In the genomic region with DNA sequence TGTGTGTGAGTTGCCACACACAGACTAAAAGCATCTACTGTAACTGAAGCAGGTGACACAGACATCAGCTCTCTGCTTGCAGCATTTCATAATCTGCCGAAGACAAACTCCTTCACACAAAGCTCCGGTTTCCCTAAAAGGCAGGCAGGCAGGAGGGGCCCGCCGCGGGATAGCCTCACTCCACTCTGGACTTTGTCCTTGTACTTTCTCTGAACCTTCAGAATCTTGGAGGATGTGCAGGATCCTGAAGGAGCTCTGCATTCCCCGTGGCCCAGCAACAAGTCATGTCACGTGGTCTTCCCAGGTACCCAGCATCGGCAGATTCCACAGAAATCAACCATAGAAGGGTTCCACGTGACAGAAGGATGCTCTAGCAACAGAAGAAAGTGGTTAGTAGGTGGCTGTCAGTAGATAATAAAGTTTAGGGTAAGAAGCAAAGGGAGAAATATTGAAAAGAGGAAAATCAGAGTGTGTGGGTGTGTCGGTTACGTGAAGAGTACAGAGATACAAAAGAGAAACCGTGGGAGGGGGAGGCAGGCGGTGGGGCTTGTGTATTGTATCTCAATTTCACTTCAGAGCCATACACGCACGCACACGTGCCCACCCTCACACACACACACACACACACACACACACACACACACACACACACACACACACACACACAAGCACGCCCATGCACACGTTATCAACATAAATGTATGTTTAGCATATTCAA, we compare ENCODE assay signal across 18 mouse cellular contexts. TPM values are rescaled to one million over a fixed set of nuclear protein-coding genes. Genes with fewer than 3 reads are reported as not detected.
A peak's percentile ranks its signal among the peaks of the same experiment; 100 is the strongest.
DNase-seq lines count a peak whose midpoint lies in the region; ATAC-seq lines count a peak whose summit lies in the region.
"Had no signal": no experiment of that assay in that cellular context is flagged by ENCODE, and none has a peak within 500 bp of the region (broad histone marks: within the 10 kb centered on the region; RNA-seq: fewer than 3 reads in every experiment).

No protein-coding gene starts in this region.

- DNase-seq in kidney, postnatal 10 days, result peak; percentile 10
- no peak for DNase-seq in kidney, postnatal 4 days
- DNase-seq in induced T-regulatory cell, adult 2 months (ENCODE audit: low read depth), result peak; percentile 61
- DNase-seq in left cerebral cortex, postnatal 36 days (ENCODE audit: low spot score in 2 of 2), result peak; percentile 32 to 37
- DNase-seq in limb, embryonic 10.5 days (ENCODE audit: low spot score), result no peak
- DNase-seq in embryo, embryonic 9.5 days (ENCODE audit: extremely low spot score), result no peak
- DNase-seq: cerebellum, adult 8-10 months; embryo, embryonic 11 days; heart, adult 2 months; liver, postnatal 0 days; lung, postnatal 4 days; thymus, adult 2 months had no signal

- no peak overlapping the region for H3K4me3 ChIP-seq in limb, embryonic 10.5 days
- H3K4me3 ChIP-seq: heart, adult 2 months; midbrain, embryonic 13.5 days had no signal

- intact Hi-C loops in left cerebral cortex, postnatal 36 days (cut with DNase I), result no loop called here

- ATAC-seq in CD4-positive, CD25-positive, alpha-beta regulatory T cell, adult 4 months, result peak; percentile 38
- ATAC-seq: forebrain, embryonic 16.5 days; liver, postnatal 0 days; midbrain, embryonic 13.5 days had no signal

- no peak overlapping the region for H3K27ac ChIP-seq in limb, embryonic 10.5 days
- H3K27ac ChIP-seq: heart, adult 2 months; hindbrain, embryonic 14.5 days; midbrain, embryonic 13.5 days had no signal

- H3K36me3 ChIP-seq in limb, embryonic 10.5 days, result no peaks in the 10 kb centered on the region
- H3K36me3 ChIP-seq: midbrain, embryonic 13.5 days had no signal

- no peaks in the 10 kb centered on the region for H3K9me3 ChIP-seq in limb, embryonic 10.5 days (replicated peaks)
- H3K9me3 ChIP-seq: midbrain, embryonic 13.5 days had no signal

- WGBS in limb, embryonic 10.5 days, result 89% methylated on average over 18 of the region's 18 CpGs

- H3K27me3 ChIP-seq in limb, embryonic 10.5 days (ENCODE audit: low read depth, poor library complexity, severe bottlenecking), result no peaks in the 10 kb centered on the region
- H3K27me3 ChIP-seq: midbrain, embryonic 13.5 days had no signal

- H3K4me1 ChIP-seq in limb, embryonic 10.5 days, result no peaks in the 10 kb centered on the region
- H3K4me1 ChIP-seq: midbrain, embryonic 13.5 days had no signal

RNA-seq across cellular contexts. Expression of a gene that starts 16.6 kb away (rescaled TPM):
- polyA plus RNA-seq in CD4-positive, CD25-positive, alpha-beta regulatory T cell, adult 4 months (2017; shearing (Covaris generic)), result not detected
- under 1 TPM; 0.36 to 0.99 TPM for total RNA-seq in left cerebral cortex, postnatal 36 days (2021)
- not detected in 2 replicates for polyA plus RNA-seq in limb, embryonic 10.5 days (2016; fragmentation: Nextera tagmentation; extraction: Ambion mirVana)
- total RNA-seq: heart, adult 2 months had no signal
- polyA plus RNA-seq: heart, postnatal 0 days; limb, embryonic 14.5 days; midbrain, embryonic 13.5 days had no signal

RNA-seq across cellular contexts. Expression of a gene that starts 39.2 kb away (rescaled TPM):
- polyA plus RNA-seq in CD4-positive, CD25-positive, alpha-beta regulatory T cell, adult 4 months (2017; shearing (Covaris generic)), result 10 to 100 TPM in 1 of 2 experiments, 1 to 10 TPM in 1; 2.7 to 10.2 TPM
- total RNA-seq in left cerebral cortex, postnatal 36 days (2021), result not detected
- not detected in 2 replicates for polyA plus RNA-seq in limb, embryonic 10.5 days (2016; fragmentation: Nextera tagmentation; extraction: Ambion mirVana)
- total RNA-seq: heart, adult 2 months had no signal
- polyA plus RNA-seq: heart, adult 2 months; heart, postnatal 0 days had no signal

RNA-seq across cellular contexts. Expression of a gene that starts 45.7 kb away (rescaled TPM):
- not detected for polyA plus RNA-seq in CD4-positive, CD25-positive, alpha-beta regulatory T cell, adult 4 months (2017; shearing (Covaris generic))
- total RNA-seq in left cerebral cortex, postnatal 36 days (2021), result 1 to 10 TPM; 5.6 to 9.0 TPM
- 0.19 and 0.28 TPM in 2 replicates for polyA plus RNA-seq in limb, embryonic 10.5 days (2016; fragmentation: Nextera tagmentation; extraction: Ambion mirVana)
- total RNA-seq: heart, adult 2 months had no signal
- polyA plus RNA-seq: heart, postnatal 0 days had no signal

Comparison
In these comparisons a context has a peak if more than half of its experiments do, and no peak if none do; other contexts are left out.
1. DNase-seq: peak in kidney, postnatal 10 days (single experiment), induced T-regulatory cell, adult 2 months (single experiment) and left cerebral cortex, postnatal 36 days (2 of 2); none in kidney, postnatal 4 days (0 of 2), limb, embryonic 10.5 days (single experiment) and embryo, embryonic 9.5 days (single experiment).